Mouse (Mus musculus) urinary bladder, postnatal 36 days (tissue): ENCODE measurements around the gene Tas2r120.
"Not testable (repeated sequence)": the region's sequence is repeated elsewhere in the genome, so short reads cannot be mapped to it uniquely, and the experiment has no call there.

Source experiments
- DNase-seq, 2 experiments: peaks; one replicate each; pipeline ENCODE4 v3.0.0; 2022; ENCODE audit warnings: low spot score in 2 of 2, mixed read lengths in 1 of 2

Gene Tas2r120

DNA sequence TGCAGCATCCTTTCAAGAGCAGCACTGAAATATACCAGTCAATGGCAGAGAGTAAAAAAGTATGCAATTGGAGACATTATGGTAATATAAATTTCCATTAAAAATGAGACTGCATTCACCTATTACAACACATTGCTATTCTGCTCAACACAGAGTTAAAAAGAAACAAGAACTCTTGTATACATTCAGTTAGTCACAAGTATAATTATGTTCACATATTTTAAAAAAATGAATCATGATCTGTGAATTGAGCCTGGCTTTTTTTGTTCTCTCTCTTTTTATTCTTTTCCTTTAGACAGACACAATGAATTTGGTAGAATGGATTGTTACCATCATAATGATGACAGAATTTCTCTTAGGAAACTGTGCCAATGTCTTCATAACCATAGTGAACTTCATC, at the start of gene Tas2r120:
Gene Tas2r120 (plus strand): TSS at position 301 of the 400 bp plus-strand sequence.
- no peak for DNase-seq

DNA sequence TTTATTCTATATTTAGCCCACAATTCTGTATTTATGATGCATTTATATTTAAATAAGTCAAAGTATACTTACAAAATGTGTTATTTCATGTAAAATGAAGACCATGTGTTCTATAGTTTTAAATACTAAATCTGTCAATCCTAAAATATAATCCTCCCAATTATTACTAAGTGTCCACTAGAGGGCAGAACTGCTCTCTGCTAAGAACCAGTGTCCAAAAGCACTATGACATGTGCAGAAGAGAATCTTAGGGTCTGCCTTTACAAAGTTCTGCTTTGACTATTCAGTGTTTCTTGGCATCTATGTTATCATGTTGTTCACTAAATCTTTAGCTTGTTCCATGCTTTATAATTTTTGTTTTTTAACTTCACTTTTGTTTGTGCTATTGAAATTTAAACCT, 7.4 kb upstream of the Tas2r120 start:
- DNase-seq, result no peak

DNA sequence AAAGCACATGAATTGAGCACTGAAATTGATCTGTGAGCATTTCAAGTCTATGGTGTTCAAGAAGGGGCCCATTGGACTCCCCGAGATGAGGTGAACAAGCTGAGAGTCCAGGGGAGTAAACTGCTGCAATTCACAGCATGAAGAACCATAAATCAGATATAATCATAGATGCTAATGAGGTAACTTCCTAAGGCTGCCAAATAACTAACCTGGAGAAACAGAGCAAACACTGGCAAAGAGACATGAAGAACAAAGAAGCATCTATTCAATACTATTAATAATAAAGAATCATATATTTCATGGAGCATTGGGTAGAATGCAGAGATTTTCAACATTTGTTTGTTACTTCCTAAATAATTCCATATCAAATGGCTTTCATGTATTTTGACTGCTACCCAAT, 5.3 kb upstream of the Tas2r120 start, which contains the start of gene A630073D07Rik:
Gene A630073D07Rik (minus strand): TSS at position 101 of the 400 bp plus-strand sequence.
- no peak for DNase-seq

DNA sequence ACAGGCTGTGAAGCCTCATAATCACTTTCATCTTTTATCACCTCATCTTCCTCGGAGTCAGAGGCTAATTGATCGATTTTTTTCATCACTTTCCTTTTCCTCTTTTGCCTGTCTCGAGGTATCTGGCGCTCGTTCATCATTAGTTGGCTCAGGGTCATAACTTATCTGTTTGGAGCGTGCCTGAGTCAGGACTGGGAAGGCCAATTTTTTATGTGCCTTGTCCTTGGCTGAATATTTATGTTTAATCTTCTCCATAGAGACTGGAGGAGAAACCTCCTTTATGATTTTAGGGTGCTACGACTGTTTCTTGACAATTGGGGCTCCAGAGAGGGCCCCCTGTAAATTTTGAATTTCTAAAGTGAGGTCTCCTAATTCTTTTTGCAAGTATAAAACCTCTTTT, 34.8 kb downstream of the Tas2r120 start:
- not testable (repeated sequence) for DNase-seq

DNA sequence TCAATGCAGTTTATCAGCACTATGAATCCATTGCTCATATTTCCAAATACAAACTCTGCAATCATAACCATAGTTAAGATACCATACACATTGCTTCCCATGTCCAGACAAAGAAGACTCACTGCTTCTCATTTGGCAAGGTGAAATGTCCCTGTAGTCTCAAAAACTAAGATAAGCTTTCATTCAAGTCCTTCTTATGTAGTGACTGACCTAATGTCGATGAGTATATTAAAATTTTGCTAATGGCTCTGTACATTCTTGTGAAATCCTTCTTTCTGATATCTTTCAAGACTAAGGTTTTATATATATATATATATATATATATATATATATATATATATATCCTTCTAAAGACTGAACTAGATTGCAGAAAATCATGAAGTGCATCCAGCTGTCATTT, 44.2 kb downstream of the Tas2r120 start, which contains the start of gene Tas2r121:
Gene Tas2r121 (minus strand): TSS at position 101 of the 400 bp plus-strand sequence.
- DNase-seq, result no peak
